ENCODE assay signal across 9 mouse cellular contexts in the genomic region with DNA sequence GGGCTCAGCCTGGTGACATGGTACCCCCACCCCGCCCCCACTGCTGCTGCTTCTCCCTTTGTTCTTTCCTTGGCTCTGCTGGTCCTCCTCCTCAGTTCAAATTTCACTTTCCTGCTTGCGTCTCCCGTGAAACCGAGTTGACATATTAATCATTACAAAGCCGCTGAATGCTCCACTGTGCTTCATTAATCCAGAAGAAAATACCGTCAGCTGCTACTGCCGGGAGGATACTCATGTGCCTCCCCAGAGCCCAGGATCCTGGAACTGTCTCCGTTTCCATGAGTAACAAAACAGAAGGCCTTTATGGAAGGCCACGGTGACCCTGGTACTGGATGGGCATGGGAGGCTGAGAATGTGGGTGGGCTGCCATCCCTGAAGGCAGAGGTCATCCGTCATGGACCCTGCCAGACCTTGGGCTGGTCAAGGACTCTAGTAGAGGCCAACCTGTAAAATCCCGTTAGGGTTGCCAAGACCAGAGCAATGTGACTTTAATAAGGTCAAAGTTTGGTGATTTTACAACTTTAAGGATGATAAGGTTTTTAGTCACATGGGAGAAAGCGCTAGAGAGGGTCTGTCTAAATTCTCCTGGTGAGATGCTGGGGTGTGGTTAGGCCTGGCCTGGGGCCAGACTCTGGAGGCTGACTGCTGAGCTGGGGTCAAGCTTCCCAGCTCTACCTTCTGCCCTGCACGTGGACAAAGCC.
DNase-seq lines count a peak whose midpoint lies in the region; ATAC-seq and TF ChIP-seq lines count a peak whose summit lies in the region.
"Had no signal": no experiment of that assay in that cellular context is flagged by ENCODE, and none has a peak within 500 bp of the region (broad histone marks: within the 10 kb centered on the region; RNA-seq: fewer than 3 reads in every experiment).

No protein-coding gene starts in this region.

- H3K27ac ChIP-seq in intestine, postnatal 0 days (ENCODE audit: low read depth, low read length): peak overlapping the region; percentile 57
- 0 out of 2 replicates have a peak overlapping the region, but pooled peaks have one; percentile 1 for H3K27ac ChIP-seq in midbrain, embryonic 12.5 days (replicated peaks)
- no peak overlapping the region for H3K27ac ChIP-seq in lung, postnatal 0 days (ENCODE audit: low read length)
- H3K27ac ChIP-seq: neural tube, embryonic 12.5 days had no signal

- H3K4me3 ChIP-seq in intestine, postnatal 0 days (ENCODE audit: low read depth, low read length): no peak overlapping the region
- H3K4me3 ChIP-seq in midbrain, embryonic 12.5 days: no peak overlapping the region
- no peak overlapping the region for H3K4me3 ChIP-seq in lung, postnatal 0 days (ENCODE audit: low read depth, low read length)
- H3K4me3 ChIP-seq: neural tube, embryonic 12.5 days had no signal

- DNase-seq in adrenal gland, adult 8-10 months: peak; percentile 90
- DNase-seq in brain, embryonic 14.5 days (ENCODE audit: low read depth): peak; percentile 69
- DNase-seq in lung, postnatal 0 days (ENCODE audit: low spot score): no peak
- DNase-seq: cerebellum, adult 9-10 months had no signal

- peak; percentile 9; the same call in 1 of the 2 replicates for ATAC-seq in intestine, postnatal 0 days
- ATAC-seq in midbrain, embryonic 12.5 days (ENCODE audit: low FRiP score, low read depth): no peak; the same call in 1 of the 2 replicates
- no peak for ATAC-seq in monocyte, adult 5-6 weeks (replicated peaks; ENCODE audit: insufficient number of reproducible peaks, low FRiP score, low TSS enrichment, poor library complexity, severe bottlenecking)
- ATAC-seq in lung, postnatal 0 days: no peak
- no peak for ATAC-seq in erythroid progenitor cell, adult 5-6 weeks (replicated peaks; ENCODE audit: low FRiP score, poor library complexity, severe bottlenecking)

- TF ChIP-seq EP300 in lung, postnatal 0 days (IDR thresholded peaks at IDR 0.05): no peak

- 18% methylated on average over 13 of the region's 13 CpGs for WGBS in intestine, postnatal 0 days
- WGBS in midbrain, embryonic 12.5 days: 49% methylated on average over 13 of the region's 13 CpGs
- WGBS in lung, postnatal 0 days: 32% methylated on average over 13 of the region's 13 CpGs

- no peak overlapping the region for H3K9ac ChIP-seq in intestine, postnatal 0 days (ENCODE audit: low read depth, low read length)
- no peak overlapping the region for H3K9ac ChIP-seq in midbrain, embryonic 12.5 days (replicated peaks)
- no peak overlapping the region for H3K9ac ChIP-seq in lung, postnatal 0 days (replicated peaks; ENCODE audit: low read depth)
- H3K9ac ChIP-seq: neural tube, embryonic 12.5 days had no signal

- no peaks in the 10 kb centered on the region for H3K9me3 ChIP-seq in intestine, postnatal 0 days (ENCODE audit: control insufficient read depth)
- H3K9me3 ChIP-seq in midbrain, embryonic 12.5 days: 0 out of 2 replicates have a peak, but pooled peaks cover 3% of the 10 kb centered on the region
- no peaks in the 10 kb centered on the region for H3K9me3 ChIP-seq in lung, postnatal 0 days (ENCODE audit: low read length)
- H3K9me3 ChIP-seq: neural tube, embryonic 12.5 days had no signal

- H3K27me3 ChIP-seq in intestine, postnatal 0 days (replicated peaks; ENCODE audit: control insufficient read depth, insufficient read depth, low read length): no peaks in the 10 kb centered on the region
- no peaks in the 10 kb centered on the region for H3K27me3 ChIP-seq in midbrain, embryonic 12.5 days
- no peaks in the 10 kb centered on the region for H3K27me3 ChIP-seq in lung, postnatal 0 days (replicated peaks; ENCODE audit: insufficient read depth, low read length)
- H3K27me3 ChIP-seq: neural tube, embryonic 12.5 days had no signal

- no peaks in the 10 kb centered on the region for H3K36me3 ChIP-seq in intestine, postnatal 0 days (ENCODE audit: control insufficient read depth, insufficient read depth)
- no peaks in the 10 kb centered on the region for H3K36me3 ChIP-seq in midbrain, embryonic 12.5 days
- H3K36me3 ChIP-seq in lung, postnatal 0 days (ENCODE audit: insufficient read depth, low read length): no peaks in the 10 kb centered on the region
- H3K36me3 ChIP-seq: neural tube, embryonic 12.5 days had no signal

- H3K4me1 ChIP-seq in intestine, postnatal 0 days (replicated peaks; ENCODE audit: control insufficient read depth, insufficient read depth, low read length): peaks cover 4% of the 10 kb centered on the region
- H3K4me1 ChIP-seq in midbrain, embryonic 12.5 days: peaks cover 24% of the 10 kb centered on the region
- peaks cover 9% of the 10 kb centered on the region; the same call in 1 of the 2 replicates for H3K4me1 ChIP-seq in lung, postnatal 0 days (ENCODE audit: insufficient read depth, low read depth, low read length)

- TF ChIP-seq POLR2A in brain, embryonic 14.5 days (IDR thresholded peaks at IDR 0.05; ENCODE audit: borderline replicate concordance, extremely low read depth, insufficient read depth, insufficient read length, poor library complexity, severe bottlenecking): no peak

- no peak for TF ChIP-seq CTCF in brain, embryonic 14.5 days (IDR thresholded peaks at IDR 0.05; ENCODE audit: borderline replicate concordance, extremely low read depth, insufficient read depth, insufficient read length)
- no peak for TF ChIP-seq CTCF in intestine, postnatal 0 days (IDR thresholded peaks at IDR 0.05; ENCODE audit: low read depth)
- no peak for TF ChIP-seq CTCF in lung, postnatal 0 days (IDR thresholded peaks at IDR 0.05)

- H3K4me2 ChIP-seq in intestine, postnatal 0 days (replicated peaks; ENCODE audit: low read depth): no peak overlapping the region
- no peak overlapping the region for H3K4me2 ChIP-seq in midbrain, embryonic 12.5 days (replicated peaks)
- no peak overlapping the region for H3K4me2 ChIP-seq in lung, postnatal 0 days (replicated peaks; ENCODE audit: low read depth, low read length)
- H3K4me2 ChIP-seq: neural tube, embryonic 12.5 days had no signal
